Mouse (Mus musculus): ENCODE data around the gene Tnfsf11. TPM values are rescaled to one million over a fixed set of nuclear protein-coding genes. Genes with fewer than 3 reads are reported as not detected.

The Tnfsf11 gene
- total and polyA plus RNA-seq, 3 experiments = 0.13 TPM; not detected in 2

GRCm38 (mm10) chr14:78244811-78245210 lies 63.0 kb downstream of the Tnfsf11 start:
- no peak overlapping the region for H3K4me3 ChIP-seq (replicated peaks in 1 of 3; ENCODE audit: low read depth in 2 of 3, low read length in 2 of 3, poor library complexity in 1 of 3)
- dilution Hi-C loops (cut with MboI; ENCODE audit: extremely low pct_ligation_motif_present, extremely low pct_unique_long_range_greater_than_20kb, low sequenced_read_pairs) (no loop called here), in situ Hi-C loops (cut with MboI; ENCODE audit: low pct_ligation_motif_present, low pct_unique_long_range_greater_than_20kb, low sequenced_read_pairs) (no loop called here)
- no peaks in the 10 kb centered on the region for H3K27me3 ChIP-seq (replicated peaks)
- DNase-seq (ENCODE audit: extremely low read depth) = no peak
- H3K9ac ChIP-seq (ENCODE audit: insufficient read depth, low read depth) = no peak overlapping the region
- no peak for TF ChIP-seq TBP (conservative IDR thresholded peaks at IDR 0.05; ENCODE audit: low read depth, low read length)
- TF ChIP-seq HCFC1 (IDR thresholded peaks at IDR 0.05; ENCODE audit: low read depth, low read length) = peak; percentile 24; the same call in 1 of the 2 replicates
- H3K4me1 ChIP-seq (ENCODE audit: control insufficient read depth in 1 of 2, insufficient read depth in 2 of 2) = no peaks in the 10 kb centered on the region
- H3K9me3 ChIP-seq (replicated peaks; ENCODE audit: low read length) = no peaks in the 10 kb centered on the region
- no peak overlapping the region for H3K27ac ChIP-seq (ENCODE audit: insufficient read depth, low read depth)
- H3K79me2 ChIP-seq (replicated peaks; ENCODE audit: control insufficient read depth, extremely low read depth, insufficient read depth, poor library complexity, severe bottlenecking) = no peaks in the 10 kb centered on the region
- no peak overlapping the region for H3K4me2 ChIP-seq (ENCODE audit: insufficient read depth, low read depth, poor library complexity, severe bottlenecking)
- no peaks in the 10 kb centered on the region for H3K36me3 ChIP-seq (replicated peaks in 1 of 2; ENCODE audit: control insufficient read depth in 1 of 2, insufficient read depth in 1 of 2, low read length in 1 of 2)

- DNase-seq (ENCODE audit: extremely low read depth) = no peak
- Histone ChIP-seq H3K27me3 (replicated peaks) (no peaks in the 10 kb centered on the region), H3K27ac (ENCODE audit: insufficient read depth, low read depth) (no peak overlapping the region), H3K9me3 (replicated peaks; ENCODE audit: low read length) (no peaks in the 10 kb centered on the region), H3K79me2 (replicated peaks; ENCODE audit: control insufficient read depth, extremely low read depth, insufficient read depth, poor library complexity, severe bottlenecking) (no peaks in the 10 kb centered on the region), H3K36me3 (replicated peaks in 1 of 2; ENCODE audit: control insufficient read depth in 1 of 2, insufficient read depth in 1 of 2, low read length in 1 of 2) (no peaks in the 10 kb centered on the region), H3K4me1 (ENCODE audit: control insufficient read depth in 1 of 2, insufficient read depth in 2 of 2) (no peaks in the 10 kb centered on the region), H3K9ac (ENCODE audit: insufficient read depth, low read depth) (no peak overlapping the region), H3K4me2 (ENCODE audit: insufficient read depth, low read depth, poor library complexity, severe bottlenecking) (no peak overlapping the region), H3K4me3 (replicated peaks in 1 of 3; ENCODE audit: low read depth in 2 of 3, low read length in 2 of 3, poor library complexity in 1 of 3) (no peak overlapping the region)
- in situ Hi-C loops (cut with MboI; ENCODE audit: low pct_ligation_motif_present, low pct_unique_long_range_greater_than_20kb, low sequenced_read_pairs) (no loop called here), dilution Hi-C loops (cut with MboI; ENCODE audit: extremely low pct_ligation_motif_present, extremely low pct_unique_long_range_greater_than_20kb, low sequenced_read_pairs) (no loop called here)
- no peak for TF ChIP-seq KAT2A (IDR thresholded peaks at IDR 0.05; ENCODE audit: insufficient replicate concordance, low read length)
- no peak for TF ChIP-seq E2F4 (IDR thresholded peaks at IDR 0.05; ENCODE audit: insufficient replicate concordance, low read depth, low read length)
- TF ChIP-seq BHLHE40 (IDR thresholded peaks at IDR 0.05; ENCODE audit: low read depth, low read length) = no peak
- TF ChIP-seq CTCF (conservative IDR thresholded peaks at IDR 0.05 in 1 of 2, IDR thresholded peaks at IDR 0.05 in 1 of 2; ENCODE audit: low read depth in 2 of 2, low read length in 2 of 2) = no peak
- no peak for TF ChIP-seq GABPA (IDR thresholded peaks at IDR 0.05; ENCODE audit: insufficient replicate concordance, low read depth, low read length)
- TF ChIP-seq CHD2 (IDR thresholded peaks at IDR 0.05; ENCODE audit: low read length) = no peak
Observed at GRCm38 (mm10) chr14:78239346-78239745, 68.5 kb downstream of the Tnfsf11 start.

GRCm38 (mm10) chr14:78237238-78237637 lies 70.6 kb downstream of the Tnfsf11 start:
- H3K36me3 ChIP-seq (replicated peaks in 1 of 2; ENCODE audit: control insufficient read depth in 1 of 2, insufficient read depth in 1 of 2, low read length in 1 of 2) = no peaks in the 10 kb centered on the region
- dilution Hi-C loops (cut with MboI; ENCODE audit: extremely low pct_ligation_motif_present, extremely low pct_unique_long_range_greater_than_20kb, low sequenced_read_pairs) = no loop called here

More at GRCm38 (mm10) chr14:78237238-78237637, 70.6 kb downstream of the Tnfsf11 start:
- Histone ChIP-seq H3K27me3 (replicated peaks) (no peaks in the 10 kb centered on the region), H3K9me3 (replicated peaks; ENCODE audit: low read length) (no peaks in the 10 kb centered on the region), H3K4me3 (replicated peaks in 1 of 3; ENCODE audit: low read depth in 2 of 3, low read length in 2 of 3, poor library complexity in 1 of 3) (no peak overlapping the region), H3K4me2 (ENCODE audit: insufficient read depth, low read depth, poor library complexity, severe bottlenecking) (no peak overlapping the region), H3K4me1 (ENCODE audit: control insufficient read depth in 1 of 2, insufficient read depth in 2 of 2) (no peaks in the 10 kb centered on the region), H3K27ac (ENCODE audit: insufficient read depth, low read depth) (no peak overlapping the region), H3K9ac (ENCODE audit: insufficient read depth, low read depth) (no peak overlapping the region), H3K79me2 (replicated peaks; ENCODE audit: control insufficient read depth, extremely low read depth, insufficient read depth, poor library complexity, severe bottlenecking) (no peaks in the 10 kb centered on the region)
- in situ Hi-C loops (cut with MboI; ENCODE audit: low pct_ligation_motif_present, low pct_unique_long_range_greater_than_20kb, low sequenced_read_pairs) = no loop called here
- no peak for DNase-seq (ENCODE audit: extremely low read depth)
- TF ChIP-seq MAX (IDR thresholded peaks at IDR 0.05; ENCODE audit: low read length) = no peak
- no peak for TF ChIP-seq EP300 (IDR thresholded peaks at IDR 0.05; ENCODE audit: low read length)
- no peak for TF ChIP-seq IRF4 (IDR thresholded peaks at IDR 0.05; ENCODE audit: low read depth, low read length)
- no peak for TF ChIP-seq JUN (IDR thresholded peaks at IDR 0.05; ENCODE audit: insufficient read depth, low read depth, low read length)
- no peak for TF ChIP-seq CHD2 (IDR thresholded peaks at IDR 0.05; ENCODE audit: low read length)

Data from CH12.LX (cell line).